Mouse (Mus musculus) lung, postnatal 14 days (tissue): ENCODE results near the gene Setd6.

ENCODE experiments used
- DNase-seq: peaks from one replicate; pipeline ENCODE4 v3.0.0; 2021

Setd6 gene

DNA sequence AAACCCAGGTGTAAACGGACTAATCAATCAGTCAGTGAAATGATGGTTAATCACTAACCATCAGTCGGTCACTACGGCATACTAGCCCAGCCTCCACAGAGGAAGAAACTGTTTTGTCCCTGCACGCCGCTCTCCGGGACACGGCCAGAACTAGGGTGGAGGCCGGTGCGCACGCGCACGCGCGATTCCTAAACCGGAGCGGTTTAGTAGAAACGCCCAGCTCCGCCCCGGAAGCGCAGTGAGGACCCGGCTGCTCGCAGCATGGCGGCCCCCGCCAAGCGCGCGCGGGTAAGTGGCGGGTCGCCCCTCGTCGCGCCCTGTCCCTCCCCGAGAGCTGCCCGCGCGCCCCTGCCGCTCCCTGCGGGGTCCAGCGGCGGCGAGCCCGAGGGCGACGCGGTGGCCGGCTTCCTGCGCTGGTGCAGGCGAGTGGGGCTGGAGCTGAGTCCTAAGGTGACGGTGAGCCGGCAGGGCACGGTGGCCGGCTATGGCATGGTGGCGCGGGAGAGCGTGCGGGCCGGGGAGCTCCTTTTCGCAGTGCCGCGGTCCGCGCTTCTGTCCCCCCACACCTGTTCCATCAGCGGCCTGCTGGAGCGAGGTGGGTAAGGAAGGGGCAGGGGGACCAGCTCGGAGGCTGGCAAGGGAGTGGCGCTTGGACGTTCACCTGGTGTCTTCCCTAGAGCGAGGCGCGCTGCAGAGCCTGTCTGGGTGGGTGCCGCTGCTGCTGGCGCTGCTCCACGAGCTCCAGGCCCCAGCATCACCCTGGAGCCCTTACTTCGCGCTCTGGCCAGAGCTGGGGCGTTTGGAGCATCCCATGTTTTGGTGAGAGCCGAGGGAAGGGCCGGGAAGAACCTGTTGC is at the start of gene Setd6:
Setd6 (plus strand) TSS at position 206 of the 856 bp plus-strand sequence.
- DNase-seq: peak; percentile 84

DNA sequence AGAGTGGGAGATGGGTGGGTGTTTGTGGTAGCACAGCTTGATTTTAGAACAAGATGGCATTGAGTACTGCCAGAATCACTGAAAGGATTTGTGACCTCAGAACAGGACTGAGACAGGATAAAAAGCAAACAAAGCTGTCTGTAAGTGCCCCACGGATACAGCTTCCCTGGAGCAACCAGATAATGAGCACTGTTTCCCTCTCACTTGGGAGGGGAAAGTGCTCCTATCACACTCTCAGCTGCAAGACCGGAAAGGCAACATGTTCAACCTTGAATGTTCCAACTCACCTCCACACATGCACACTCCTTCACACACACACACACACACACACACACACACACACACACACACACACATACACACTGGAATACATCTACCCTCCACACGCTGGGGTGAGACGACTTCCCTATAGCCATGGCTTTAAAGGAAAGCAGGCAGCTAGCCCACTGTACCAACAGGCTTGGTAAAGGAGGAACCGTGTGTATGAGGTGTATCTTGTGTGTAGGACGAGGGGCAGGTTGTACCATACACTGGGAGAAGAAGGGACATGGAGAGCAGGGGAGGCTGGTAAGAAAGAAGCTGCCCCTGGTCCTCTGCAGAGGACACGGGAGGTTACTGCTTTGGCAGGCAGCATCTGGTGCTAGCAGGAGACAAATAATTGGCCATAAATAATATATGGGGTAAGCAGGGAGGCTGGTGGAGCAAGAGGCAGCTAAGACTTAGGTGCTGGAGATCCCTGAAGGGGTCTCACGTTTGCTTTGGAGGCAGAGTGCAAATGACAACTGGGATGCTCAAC is 47.3 kb upstream of the Setd6 start:
- no peak for DNase-seq

DNA sequence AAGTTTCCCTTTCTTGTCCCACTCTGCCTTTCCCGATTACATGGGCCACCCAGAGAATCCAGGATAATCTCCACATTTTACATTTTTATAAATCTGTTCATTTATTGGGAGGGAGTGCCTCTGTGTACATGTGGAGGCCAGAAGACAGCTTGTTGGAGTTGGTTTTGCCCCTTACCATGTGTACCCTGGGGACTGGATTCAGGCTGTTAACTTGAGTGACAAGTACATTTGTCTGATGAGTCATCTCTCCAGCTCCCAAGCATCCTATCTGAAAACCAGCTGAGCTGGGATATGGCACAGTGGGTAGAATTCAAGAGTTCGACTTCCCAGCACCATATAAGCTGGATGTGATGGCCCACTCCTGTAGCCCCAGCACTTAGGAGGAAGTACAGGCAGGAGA is 45.7 kb upstream of the Setd6 start:
- no peak for DNase-seq

DNA sequence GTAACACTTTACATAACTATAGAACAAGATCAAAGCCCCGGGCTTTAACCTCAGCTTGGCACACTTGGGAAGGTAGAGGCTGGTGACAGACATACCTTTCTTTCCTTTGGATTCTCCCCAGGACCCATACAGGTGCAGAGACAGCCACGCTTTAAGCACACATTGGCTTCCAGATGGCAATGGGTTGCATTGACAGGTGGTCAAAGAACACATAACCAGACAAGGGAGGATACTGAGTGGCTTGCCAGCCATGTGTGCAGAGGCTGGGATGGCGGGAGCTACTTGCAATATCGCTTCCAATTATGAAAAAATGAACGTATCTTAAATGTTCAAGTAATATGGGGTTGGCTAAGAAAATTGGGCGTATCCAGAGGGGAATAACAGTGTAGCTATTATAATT is 43.8 kb upstream of the Setd6 start:
- no peak for DNase-seq

DNA sequence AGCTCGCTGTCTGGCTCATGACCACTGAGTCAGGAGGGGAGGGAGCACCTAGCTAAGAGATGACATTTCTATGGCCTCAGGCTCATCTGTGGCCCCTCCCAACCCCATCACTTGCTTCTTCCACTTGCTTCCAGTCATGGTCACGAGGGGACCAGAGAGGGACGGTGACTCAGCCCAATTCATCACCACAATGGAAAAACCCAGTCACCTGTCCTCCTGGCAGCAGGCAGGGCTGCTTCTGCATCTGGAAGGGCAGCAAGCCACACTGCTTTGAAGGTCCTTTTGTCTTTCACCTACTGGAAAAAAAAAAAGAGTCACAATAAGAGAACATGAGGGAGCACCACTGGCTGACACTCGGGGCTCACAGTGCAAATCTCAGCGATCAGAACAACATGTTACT is 42.9 kb upstream of the Setd6 start:
- DNase-seq: no peak

DNA sequence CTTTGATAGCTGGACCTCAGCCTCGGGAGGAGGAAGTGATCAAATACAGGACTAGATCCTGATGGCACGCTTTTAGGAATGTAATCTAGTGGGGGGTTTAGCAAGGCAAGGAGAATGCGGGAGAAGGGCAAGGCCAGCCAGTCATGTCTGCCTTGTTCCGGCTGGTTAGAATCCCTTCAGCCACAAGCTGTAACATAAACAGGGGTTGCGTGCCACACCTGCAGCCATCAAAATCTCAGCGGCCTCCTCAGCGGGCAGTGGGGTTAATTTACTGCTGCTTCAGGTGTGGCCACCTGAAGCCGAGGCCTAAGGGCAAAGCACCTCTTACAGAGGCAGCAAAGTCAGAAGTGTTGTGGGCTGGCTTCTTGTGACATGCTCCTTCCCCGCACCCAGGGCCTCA is 39.0 kb upstream of the Setd6 start, which contains the start of gene Ndrg4:
Ndrg4 (plus strand) TSS at position 350 of the 400 bp plus-strand sequence.
- no peak for DNase-seq

DNA sequence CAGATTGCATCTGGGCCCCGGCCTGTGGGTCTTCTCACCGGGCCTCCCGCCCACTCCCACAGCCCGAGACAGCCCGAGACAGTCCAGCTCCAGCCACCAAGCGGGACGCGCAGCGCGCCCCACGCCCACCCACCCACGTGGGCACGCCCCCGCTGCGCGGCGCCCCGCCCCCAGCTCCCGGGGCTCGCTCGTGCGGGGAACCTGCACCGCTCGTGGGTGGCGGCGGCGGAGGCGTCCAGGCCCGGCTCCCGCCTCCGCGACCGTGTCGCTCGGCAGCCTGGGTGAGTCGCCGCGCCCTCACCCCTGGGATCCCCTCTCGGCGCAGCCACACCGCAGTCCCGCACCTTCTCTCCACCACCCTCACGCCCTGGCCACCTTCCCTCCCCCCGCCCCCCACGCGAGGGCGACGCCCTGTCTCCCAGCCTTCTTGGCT is 38.1 kb upstream of the Setd6 start:
- no peak for DNase-seq

DNA sequence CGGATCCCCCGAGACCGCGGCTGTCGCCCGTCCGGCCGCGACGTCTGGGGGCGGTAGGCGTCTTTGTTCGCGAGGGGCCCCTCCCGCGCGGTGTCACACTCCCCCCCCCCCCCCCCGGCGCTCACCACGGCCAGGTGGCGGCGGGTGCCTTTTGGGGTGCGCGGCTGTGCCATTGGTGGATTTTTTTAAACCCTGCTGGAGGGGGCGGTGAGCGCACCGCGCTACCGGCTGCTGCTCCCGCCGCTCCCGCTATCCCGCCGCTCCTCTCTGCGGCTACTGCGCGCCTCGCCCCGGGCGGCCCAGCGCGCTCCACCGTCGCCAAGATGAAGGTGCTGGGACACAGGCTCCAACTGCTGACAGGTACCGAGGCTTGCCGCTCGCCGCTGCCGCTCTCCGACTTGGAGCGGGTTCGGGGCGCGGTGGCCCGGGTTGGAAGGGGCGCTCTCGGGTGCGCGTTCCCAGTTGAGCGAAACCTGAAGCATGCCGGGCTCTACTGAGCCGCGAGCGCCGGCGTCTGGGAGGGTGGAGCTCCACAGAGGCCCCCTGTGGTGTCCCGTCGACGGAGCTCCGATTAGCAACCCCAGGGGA is 37.6 kb upstream of the Setd6 start:
- DNase-seq: no peak

DNA sequence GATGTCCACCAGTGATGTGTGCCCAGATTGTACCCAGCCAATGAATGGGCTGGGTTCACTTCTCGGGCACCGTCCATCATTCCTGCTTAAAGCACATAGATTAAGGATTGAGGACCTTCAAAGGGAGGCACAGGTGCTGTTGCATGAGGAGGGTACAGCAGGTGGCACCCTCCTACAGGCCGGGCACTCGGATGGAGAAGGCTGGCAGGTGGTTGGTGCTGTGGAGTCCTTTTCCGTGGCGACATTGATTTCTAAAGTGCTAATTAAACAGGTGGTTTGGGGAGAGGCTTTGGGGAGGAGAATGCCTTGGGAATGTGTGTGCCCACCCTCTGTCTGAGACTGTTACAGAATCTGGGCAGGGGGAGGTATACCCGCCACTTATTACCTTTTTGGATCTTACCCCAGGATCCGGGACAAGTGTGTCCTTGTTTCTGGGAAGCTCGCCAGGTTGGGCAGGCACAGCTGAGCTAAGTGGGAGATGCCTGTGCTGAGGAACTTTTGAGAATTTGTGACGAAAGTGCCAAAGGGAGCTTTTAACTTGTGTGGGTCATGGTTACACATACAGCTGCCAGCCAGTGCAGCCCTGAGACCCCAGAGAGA is 27.5 kb upstream of the Setd6 start:
- peak; percentile 62 for DNase-seq

DNA sequence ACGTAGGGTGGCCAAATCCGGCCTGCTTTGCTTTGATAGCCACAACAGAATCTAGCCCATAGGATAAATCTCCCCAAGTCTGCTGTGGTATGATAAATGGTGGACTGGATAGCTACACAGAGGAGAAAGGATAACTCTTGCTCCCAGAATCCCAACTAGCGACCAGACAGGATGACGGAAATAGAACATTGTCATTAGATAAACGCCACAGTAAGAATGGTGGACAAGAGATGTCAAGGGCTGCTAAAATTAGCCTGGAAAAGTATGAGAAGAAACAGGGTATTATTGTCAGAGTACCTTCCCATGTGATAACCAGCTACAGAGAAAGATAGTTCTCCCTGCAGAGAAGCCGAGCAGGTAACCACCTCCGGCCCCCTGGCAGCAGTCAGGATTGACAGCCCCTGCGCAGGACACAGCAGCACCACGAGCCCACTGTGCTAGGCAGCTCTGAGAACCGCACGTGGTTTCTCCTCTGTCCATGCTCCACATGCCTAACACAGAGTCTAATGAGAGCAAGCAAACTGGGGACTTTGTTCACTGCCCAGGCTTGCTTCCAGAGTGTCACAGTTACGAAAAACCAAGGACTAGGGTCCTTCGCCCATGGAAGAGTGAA is 24.6 kb upstream of the Setd6 start:
- no peak for DNase-seq

DNA sequence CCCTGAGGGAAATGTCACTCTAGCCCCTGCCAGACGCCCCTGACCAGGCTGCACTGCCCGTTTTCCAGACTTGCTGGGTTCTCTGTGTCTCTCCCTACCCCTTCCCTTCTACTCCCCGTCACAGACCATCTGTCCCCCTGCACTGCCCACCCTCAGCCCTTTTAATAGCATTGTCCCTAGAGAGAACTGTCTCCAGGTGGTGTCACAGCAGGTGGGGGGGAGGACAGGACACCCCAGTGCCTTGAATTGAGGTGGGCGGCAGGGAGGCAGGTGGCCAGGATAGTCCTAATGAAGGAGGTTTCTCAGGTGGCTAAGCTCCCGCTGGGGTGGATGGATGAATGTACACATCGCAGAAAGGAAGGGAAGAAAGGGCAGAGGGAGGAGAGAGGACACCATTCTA is 21.1 kb upstream of the Setd6 start:
- no peak for DNase-seq

DNA sequence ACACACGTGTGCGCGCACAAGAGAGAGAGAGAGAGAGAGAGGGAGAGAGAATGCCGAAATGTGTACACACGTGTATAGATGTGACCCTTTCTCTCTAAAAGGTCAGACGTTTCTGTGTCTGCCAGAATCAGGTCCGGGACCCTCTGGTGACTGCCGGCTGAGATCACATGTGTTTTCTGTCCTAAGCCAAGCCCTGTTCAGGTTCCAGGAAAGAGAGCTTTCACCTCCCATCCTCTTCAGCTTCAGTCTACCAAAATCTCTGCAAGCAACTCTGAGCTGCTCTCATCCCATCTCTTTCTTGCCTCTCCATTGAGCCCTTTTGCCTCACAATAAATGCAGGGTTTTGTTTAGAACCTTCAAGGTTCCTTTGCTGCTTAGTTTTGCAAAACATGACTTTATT is 19.0 kb upstream of the Setd6 start:
- no peak for DNase-seq

DNA sequence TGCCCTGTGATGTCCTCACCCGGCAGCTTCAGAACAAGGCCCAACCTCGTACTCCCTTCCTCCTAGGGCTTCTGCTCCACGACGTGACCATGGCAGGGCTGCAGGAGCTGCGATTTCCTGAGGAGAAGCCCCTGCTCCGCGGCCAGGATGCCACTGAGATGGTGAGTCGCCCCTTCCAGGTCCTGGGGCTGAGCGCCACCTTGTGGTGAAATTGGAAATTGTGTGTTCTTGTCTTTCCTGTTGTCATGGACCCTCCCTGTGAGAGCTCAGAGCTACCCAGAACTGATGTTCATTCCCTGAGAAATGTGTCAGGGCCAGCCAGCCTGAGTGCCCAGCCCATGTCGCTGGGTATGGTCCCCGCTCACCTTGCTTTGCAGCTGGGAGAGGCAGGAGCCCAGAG is 18.6 kb upstream of the Setd6 start:
- peak; percentile 89 for DNase-seq

DNA sequence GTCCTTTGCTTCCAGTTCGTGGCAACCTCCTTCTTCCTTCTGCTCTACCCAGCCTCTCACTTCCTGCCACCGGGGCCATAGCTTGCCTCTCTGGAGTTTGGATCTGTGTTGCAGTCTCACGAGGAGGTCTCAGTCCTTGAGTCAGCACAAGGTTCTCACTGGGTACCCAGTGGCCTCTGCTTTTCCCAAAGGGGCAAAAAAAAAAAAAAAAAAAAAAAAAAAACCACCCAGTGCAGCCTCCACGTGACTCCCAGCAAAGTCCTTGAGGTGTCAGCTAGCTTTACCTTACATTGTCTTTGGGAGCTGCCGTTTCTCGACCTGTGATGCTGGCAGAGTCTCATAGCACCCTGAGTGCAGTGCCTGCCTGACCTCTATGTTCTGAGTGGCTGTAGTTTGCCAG is 17.5 kb upstream of the Setd6 start:
- DNase-seq: no peak

DNA sequence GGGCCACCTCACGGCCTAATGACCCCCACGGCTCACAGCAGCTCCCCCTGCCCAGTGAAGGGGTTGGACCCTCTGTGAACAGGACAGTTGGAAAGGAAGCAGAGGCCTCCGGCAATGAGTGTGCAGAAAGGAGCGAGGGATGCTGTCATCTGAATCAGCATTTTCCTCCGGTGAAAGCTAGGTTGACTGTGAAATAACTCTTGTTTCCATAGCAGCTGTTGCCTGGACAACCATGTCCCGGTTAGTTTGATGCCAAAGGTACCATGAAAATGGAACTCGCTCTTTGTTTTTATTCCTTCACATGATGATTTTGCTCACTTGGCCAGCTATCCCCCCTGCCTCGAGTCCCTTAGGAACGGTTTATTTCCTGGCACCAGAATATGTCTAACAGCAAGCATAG is 15.4 kb upstream of the Setd6 start:
- no peak for DNase-seq

DNA sequence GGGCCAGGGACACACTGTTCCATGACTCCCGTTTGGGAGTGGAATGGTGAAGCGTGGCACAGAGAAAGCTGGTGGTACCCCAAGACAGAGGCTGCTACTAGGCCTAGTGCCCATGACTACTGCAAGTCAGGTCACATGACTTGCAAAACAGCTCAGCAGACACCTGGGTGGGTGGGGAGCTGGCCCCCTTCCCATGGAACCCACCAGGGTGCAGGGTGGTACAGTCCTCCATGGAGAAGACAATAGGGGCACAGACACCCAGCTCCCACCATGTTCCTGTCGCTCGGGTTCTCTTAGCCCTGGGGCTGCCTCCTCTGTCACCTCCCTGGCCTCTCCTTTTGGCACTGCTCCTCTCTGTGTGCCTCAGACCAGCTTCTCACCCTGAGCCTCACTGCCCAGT is 13.9 kb upstream of the Setd6 start:
- no peak for DNase-seq

DNA sequence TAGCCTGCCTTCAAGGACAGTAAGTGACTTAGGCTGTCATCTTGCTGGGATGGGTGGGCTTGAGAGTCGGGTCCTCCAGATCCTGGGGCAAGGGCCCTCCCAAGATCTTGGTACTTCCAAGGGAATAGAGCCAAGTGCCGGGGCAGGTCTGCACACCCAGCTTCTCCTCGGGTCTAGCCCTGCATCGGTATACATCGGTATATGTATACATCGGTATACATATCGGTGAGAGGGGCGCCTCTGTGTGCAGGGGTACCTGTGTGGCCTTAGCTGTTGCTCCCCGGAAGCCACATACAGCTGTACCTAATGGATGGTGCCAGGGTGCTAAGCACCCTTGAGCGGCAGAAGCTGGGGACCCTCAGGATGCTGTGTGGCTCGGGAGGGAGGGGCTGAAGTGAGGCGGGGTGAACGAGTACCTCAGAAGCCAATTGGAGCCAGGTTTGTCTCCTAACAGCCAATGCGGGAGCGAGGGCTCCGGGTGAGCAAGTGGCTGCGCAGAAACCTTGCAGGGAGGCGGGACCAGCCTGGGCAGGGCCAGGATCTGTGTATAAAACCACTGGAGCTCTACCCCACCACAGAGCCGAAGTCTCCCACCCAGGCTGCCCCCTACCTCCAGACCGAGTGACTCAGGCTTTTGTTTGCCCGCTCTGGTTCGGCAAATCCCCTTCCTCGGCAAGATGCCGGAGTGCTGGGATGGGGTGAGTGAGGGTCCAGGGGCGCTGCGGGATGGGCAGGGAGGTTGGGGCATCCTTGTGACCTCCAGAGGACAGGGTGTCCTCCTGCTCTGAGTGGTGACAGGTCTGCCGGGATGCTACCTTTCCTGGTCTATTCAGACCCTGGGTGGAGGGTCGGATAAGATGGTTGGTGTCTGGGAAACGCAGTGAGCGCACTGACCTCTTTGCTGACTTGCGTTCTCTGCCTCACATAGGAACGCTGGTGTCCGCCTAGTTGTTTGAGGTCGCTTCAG is 12.9 kb upstream of the Setd6 start:
- DNase-seq: peak; percentile 73

DNA sequence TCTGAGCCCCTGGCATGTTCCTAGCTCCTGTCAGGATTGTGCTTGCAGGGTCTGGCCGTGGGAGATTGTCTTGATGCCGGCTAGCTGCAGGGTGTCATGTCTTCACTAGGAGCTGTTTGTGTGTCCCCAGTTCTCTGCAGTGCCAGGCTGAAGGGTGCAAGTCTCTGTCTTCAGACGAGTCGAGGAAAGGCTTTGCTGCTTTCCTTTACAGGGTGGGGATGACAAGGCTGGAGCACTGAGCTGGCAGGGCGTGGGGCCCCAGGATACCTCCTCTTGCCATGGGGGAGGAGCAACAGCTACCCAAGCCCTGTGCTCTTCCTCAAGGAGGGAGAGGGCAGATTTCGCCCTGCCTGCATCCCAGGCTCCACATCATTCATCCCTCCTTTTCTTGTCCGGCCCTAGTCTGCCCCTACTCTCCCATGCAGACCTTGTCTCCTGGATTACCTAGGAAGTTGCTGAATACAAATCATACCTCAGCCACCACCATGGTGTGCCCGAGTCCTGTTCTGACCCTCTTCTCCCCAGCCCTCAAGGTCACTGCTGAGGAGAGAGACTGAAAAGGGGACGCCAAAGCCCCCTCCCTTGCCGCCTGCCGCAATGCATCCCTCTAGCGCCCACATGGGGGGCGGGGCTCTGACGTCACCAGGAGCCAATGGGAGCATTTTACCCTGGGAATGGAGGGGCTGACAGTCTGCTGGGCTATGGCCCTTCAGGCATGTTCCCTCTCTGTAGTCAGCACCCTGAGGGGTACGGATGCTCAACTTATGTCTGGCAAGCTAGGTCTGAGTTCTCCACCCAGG is 12.0 kb upstream of the Setd6 start:
- peak; percentile 21 for DNase-seq

DNA sequence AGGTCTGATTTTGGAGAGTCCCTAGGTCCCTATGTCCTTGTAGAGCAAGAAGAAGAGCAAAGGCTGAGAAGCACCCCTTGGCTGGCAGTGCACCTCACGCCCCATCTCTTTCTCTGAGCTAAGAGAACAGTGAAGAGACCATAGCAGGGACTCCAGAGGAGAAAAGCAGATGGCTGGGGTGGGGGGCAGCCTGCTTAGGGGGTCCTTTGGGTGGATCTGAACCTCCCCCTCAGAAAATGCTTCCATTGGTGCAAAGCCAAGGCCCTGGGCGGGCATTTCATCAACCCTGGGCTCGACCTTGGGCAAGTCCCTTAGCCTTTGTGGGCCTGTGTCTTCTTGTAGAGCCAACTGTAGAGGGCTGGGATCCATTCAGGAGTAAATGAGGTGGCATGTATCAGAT is 11.1 kb upstream of the Setd6 start:
- no peak for DNase-seq

DNA sequence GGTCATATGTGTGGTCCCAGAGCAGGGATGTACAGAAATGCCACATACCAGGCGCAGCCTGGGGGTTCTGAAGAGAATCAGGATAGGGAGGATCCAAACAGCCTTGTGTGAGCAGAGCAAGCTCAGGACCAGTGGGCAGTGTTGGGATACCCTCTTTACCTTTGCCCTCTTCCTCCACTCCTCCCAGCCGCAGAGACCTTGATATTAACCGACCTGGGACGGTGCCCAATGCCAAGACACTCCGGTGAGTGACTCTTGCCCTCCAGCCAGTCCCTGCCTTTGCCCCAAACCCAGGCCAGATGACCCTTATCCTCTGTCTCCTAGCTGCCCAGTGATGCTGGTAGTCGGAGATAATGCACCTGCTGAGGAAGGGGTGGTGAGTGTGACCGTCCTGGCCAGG is 6.1 kb upstream of the Setd6 start:
- no peak for DNase-seq

DNA sequence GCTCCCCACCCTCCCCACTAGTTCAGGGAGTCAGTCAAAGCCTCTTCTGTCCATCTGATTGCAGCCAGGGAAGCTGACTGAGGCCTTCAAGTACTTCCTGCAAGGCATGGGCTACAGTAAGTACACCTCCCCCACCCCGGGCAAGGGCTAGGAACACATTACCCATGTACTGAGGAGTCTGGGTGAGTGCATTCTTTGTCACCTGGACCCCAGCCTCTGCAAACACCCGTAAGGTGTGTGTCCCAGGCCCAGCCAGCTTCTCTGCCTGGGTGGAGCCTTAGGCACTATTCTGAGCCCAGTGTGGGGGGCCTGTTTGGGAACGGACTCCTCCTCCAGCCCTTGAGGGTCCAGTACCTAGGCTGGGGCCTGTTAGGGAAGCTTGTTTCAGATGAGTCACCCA is 4.7 kb upstream of the Setd6 start:
- DNase-seq: no peak
